Mouse (Mus musculus) bone marrow, adult 2 months (tissue): ENCODE results near the gene Aplf.

Experiments used
- CTCF ChIP-seq: fragments of 200-500 bp; IDR thresholded peaks from 2 replicates; pipeline ENCODE4 v1.5.1; 2011; ENCODE audit warnings: low read length, control low read depth; ENCODE audit not compliant: control insufficient read depth, insufficient read depth
- POLR2A ChIP-seq: fragments of 200-500 bp; IDR thresholded peaks from 2 replicates; pipeline ENCODE4 v1.6.1; 2011; ENCODE audit warnings: low read depth, mild to moderate bottlenecking, control low read depth, low read length, borderline replicate concordance; ENCODE audit not compliant: control insufficient read depth

GRCm38 (mm10) chr6:87653478-87653877 is 18.5 kb downstream of the Aplf start:
- no peak for TF ChIP-seq POLR2A
- TF ChIP-seq CTCF = no peak
